Mouse (Mus musculus) limb, embryonic 14.5 days (tissue): Measurements from ENCODE around the gene Cables2. TPM values are rescaled to one million over a fixed set of nuclear protein-coding genes. Genes with fewer than 3 reads are reported as not detected.

ENCODE experiments used
- ATAC-seq: fragments of 200-750 bp; cut with Nextera tagmentation; 2 replicates; pipeline ENCODE4 v1.8.0; 2017; ENCODE audit warnings: low read depth, moderate number of reproducible peaks, moderate TSS enrichment; ENCODE audit not compliant: low FRiP score
- DNase-seq: peaks from one replicate; pipeline ENCODE4 v3.0.0-alpha.2; 2015; ENCODE audit warnings: low spot score
- H3K27ac ChIP-seq: fragments of 300-500 bp; sonication (generic); replicated peaks from 2 replicates; pipeline ENCODE4 v1.5.1; 2014; ENCODE audit warnings: low read depth, mild to moderate bottlenecking, low read length, moderate library complexity, mixed read lengths
- H3K27me3 ChIP-seq: fragments of 300-500 bp; sonication (generic); 2 replicates; pipeline ENCODE4 v1.6.1; 2014; ENCODE audit warnings: low read length, mixed read lengths; ENCODE audit not compliant: control insufficient read depth, insufficient read depth
- H3K36me3 ChIP-seq: fragments of 300-500 bp; sonication (generic); 2 replicates; pipeline ENCODE4 v1.6.1; 2014; ENCODE audit warnings: mild to moderate bottlenecking, low read length, moderate library complexity, mixed read lengths; ENCODE audit not compliant: control insufficient read depth, insufficient read depth
- H3K4me1 ChIP-seq: fragments of 300-500 bp; sonication (generic); 2 replicates; pipeline ENCODE4 v1.6.1; 2014; ENCODE audit warnings: antibody characterized with exemption, low read length, mixed read lengths; ENCODE audit not compliant: control insufficient read depth, insufficient read depth
- H3K4me2 ChIP-seq: fragments of 300-500 bp; sonication (generic); replicated peaks from 2 replicates; pipeline ENCODE4 v1.6.1; 2014; ENCODE audit warnings: low read depth, mild to moderate bottlenecking, low read length, moderate library complexity; ENCODE audit not compliant: severe bottlenecking
- H3K4me3 ChIP-seq: fragments of 300-500 bp; sonication (generic); replicated peaks from 2 replicates; pipeline ENCODE4 v1.5.1; 2014; ENCODE audit warnings: low read length
- H3K9ac ChIP-seq: fragments of 300-500 bp; sonication (generic); 2 replicates; pipeline ENCODE4 v1.6.1; 2014; ENCODE audit warnings: mild to moderate bottlenecking, low read depth, low read length, moderate library complexity; ENCODE audit not compliant: severe bottlenecking
- H3K9me3 ChIP-seq: fragments of 300-500 bp; sonication (generic); 2 replicates; pipeline ENCODE4 v1.6.1; 2016; ENCODE audit warnings: low read length; ENCODE audit not compliant: control insufficient read depth
- POLR2A ChIP-seq: fragments of 200-500 bp; IDR thresholded peaks from 2 replicates; pipeline ENCODE4 v1.8.0; 2012; ENCODE audit warnings: inconsistent platforms, mild to moderate bottlenecking, moderate library complexity, borderline replicate concordance; ENCODE audit not compliant: insufficient read depth, insufficient read length; ENCODE audit errors: extremely low read depth
- WGBS: fragments of 180-500 bp; shearing (Covaris S2); extraction: QIAGEN DNeasy Blood & Tissue Kit; methylation state at CpG from one replicate; pipeline ENCODE4 v1.1.7; 2014; 5-methylcytosine and 5-hydroxymethylcytosine counted together
- polyA plus RNA-seq, 2 experiments: library from polyadenylated mRNA; depleted of rRNA in 1 of 2; stranded (reverse) in 1 of 2; unstranded in 1 of 2; fragments of >200 nt; fragmentation: Nextera tagmentation in 1 of 2; extraction: Ambion mirVana in 1 of 2; gene quantifications; 2 replicates each; pipeline versions ENCODE4 v1.2.1 to v1.2.3; 2012 to 2014

Gene Cables2
- polyA plus RNA-seq, 2 experiments, result 22.5 to 37.7 TPM

DNA sequence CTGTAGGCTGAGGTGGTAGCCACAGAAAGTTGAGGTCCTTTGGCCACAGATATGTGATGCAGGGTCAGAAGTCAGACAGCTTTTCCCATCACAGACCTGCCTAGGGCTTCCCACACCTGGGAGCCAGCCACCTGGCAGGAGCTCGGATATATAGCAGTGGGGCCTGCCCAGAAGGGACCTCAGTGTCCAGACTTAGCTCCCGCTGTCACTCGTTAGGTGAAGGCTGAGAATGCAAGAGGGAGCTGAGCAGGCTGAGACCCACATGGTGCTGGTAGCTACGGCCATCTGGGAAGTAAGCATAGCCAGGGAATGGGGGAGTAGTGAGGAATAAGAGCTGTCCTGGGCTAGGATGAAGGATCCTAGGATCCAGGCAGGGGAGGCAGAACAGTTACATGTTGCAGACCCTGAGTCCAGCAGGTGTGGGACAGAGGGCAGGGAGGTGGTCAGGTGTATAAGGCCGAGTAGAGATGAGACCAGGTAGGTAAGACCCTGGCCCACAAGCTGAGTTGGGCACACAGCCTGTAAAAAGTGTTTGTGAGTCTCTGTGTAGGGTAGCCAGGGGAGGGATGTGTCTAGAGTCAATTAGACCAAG is 1.4 kb downstream of the Cables2 start:
- no peak overlapping the region for H3K27ac ChIP-seq
- peak overlapping the region; percentile 91; the same call in 1 of the 2 replicates for H3K9ac ChIP-seq
- H3K4me1 ChIP-seq, result peaks cover 14% of the 10 kb centered on the region; the same call in 1 of the 2 replicates
- DNase-seq, result no peak
- peak overlapping the region; percentile 83 for H3K4me3 ChIP-seq
- WGBS, result 56% methylated on average over 5 of the region's 5 CpGs
- ATAC-seq, result no peak
- no peak for TF ChIP-seq POLR2A
- peak overlapping the region; percentile 93 for H3K4me2 ChIP-seq
- peaks cover 35% of the 10 kb centered on the region for H3K36me3 ChIP-seq
- no peaks in the 10 kb centered on the region for H3K27me3 ChIP-seq
- no peaks in the 10 kb centered on the region for H3K9me3 ChIP-seq

DNA sequence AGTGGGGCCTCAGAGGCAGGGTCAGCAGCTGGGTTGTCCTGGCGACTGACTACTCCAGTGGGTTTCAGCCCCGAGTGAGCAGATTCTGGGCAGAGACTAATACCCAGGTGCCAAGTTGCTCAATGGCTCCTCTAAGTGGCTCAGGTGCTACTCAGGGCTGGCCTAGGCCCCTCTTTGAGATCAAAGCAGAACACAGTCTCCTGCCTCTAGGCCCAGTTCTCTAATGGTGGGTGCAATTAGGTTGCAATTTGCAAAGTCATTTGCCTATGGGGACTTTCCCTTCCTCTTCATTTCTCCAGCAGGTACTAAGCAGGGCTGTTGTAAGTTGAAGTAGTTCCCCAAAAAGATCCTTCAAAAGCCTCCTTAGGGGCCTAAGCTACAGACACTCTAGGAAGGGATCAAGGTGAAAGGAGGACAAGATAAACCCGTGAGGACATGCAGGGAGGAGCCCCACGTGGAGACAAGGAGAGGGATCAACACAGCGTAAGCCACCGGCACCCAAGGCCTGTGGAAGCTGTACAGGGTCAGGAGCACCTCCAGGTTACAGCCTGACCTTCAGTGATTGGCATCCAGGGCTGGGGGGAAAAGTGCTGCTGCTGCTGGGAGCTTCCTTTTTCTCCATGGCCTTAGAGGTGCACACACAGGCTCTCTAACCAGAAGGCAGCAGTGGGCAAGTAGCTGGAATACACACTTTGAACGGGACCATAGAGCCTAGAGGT is 2.6 kb downstream of the Cables2 start:
- Histone ChIP-seq H3K36me3 (peaks cover 47% of the 10 kb centered on the region), H3K27ac (no peak overlapping the region), H3K4me2 (no peak overlapping the region), H3K9me3 (no peaks in the 10 kb centered on the region), H3K4me3 (no peak overlapping the region), H3K9ac (0 out of 2 replicates have a peak overlapping the region, but pooled peaks have one; percentile 28), H3K4me1 (peaks cover 14% of the 10 kb centered on the region; the same call in 1 of the 2 replicates), H3K27me3 (no peaks in the 10 kb centered on the region)
- 63% methylated on average over 7 of the region's 7 CpGs for whole genome bisulfite sequencing
- DNase-seq (no peak), ATAC-seq (no peak)
- TF ChIP-seq POLR2A, result no peak

DNA sequence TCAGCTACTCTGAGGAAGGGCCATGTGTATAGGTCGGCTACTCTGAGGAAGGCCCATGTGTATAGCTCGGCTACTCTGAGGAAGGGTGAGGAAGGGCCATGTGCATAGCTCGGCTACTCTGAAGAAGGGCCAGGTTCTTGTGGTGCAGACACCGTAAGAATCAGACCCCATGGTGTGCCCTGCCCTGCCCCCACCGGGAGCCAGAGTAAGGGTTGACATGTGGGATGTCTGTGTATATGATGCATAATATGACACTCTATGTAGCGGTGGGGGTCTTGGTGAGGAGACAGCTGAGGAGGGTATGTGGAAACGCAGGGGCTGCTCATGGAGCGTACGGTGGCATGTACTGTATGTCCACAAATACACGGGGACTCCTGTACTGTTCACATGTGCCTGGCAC is 4.0 kb downstream of the Cables2 start:
- no peak for DNase-seq
- WGBS, result 93% methylated on average over 10 of the region's 10 CpGs
- ATAC-seq, result no peak
- no peak overlapping the region for H3K4me3 ChIP-seq
- peaks cover 49% of the 10 kb centered on the region for H3K36me3 ChIP-seq
- H3K27ac ChIP-seq, result no peak overlapping the region
- no peak for TF ChIP-seq POLR2A
- H3K27me3 ChIP-seq, result no peaks in the 10 kb centered on the region
- no peak overlapping the region for H3K4me2 ChIP-seq
- peaks cover 14% of the 10 kb centered on the region; the same call in 1 of the 2 replicates for H3K4me1 ChIP-seq
- no peaks in the 10 kb centered on the region for H3K9me3 ChIP-seq
- H3K9ac ChIP-seq, result no peak overlapping the region

DNA sequence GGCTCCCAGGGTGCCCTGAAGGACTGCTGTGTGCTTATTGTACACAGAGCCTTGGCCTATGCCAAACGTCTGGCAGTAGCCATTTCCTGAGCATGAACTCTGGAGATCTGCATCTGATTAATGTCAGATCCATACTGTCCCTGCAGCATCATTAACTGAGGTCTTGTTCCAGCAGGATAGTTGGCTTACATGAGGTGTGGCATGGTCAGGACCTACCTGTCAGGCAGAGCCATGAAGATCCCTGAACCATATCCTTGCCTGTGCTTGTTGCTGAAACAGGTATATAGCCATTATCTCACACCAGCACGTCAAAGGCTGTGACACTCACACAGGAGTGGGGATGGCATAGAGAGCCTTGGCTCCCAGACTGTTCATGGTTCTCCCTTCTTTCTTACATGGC is 5.3 kb downstream of the Cables2 start:
- TF ChIP-seq POLR2A, result no peak
- H3K36me3 ChIP-seq, result peaks cover 63% of the 10 kb centered on the region
- WGBS, result 72% methylated on average over 2 of the region's 2 CpGs

DNA sequence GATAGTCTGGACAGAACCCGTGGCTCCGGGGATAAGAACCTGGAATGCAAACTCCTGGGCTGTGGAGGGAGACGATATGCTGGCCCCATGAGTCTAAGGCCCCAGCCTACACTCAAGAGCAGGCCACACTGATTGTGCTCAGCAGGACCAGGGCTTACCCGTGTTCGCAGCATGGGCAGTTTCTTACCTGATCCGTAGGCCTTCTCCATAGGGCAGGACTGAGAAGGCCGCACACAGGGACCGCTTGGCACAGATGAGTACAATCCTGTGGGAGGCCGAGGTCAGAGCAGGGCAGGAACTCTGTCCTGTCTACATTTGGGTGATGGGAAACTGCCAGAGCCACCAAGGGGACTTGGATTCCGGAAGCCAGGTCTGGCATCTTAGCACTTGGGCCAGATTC is 10.4 kb downstream of the Cables2 start:
- WGBS, result 89% methylated on average over 10 of the region's 10 CpGs

More for the DNA sequence above, 5.3 kb downstream of the Cables2 start:
- no peak overlapping the region for H3K27ac ChIP-seq
- no peaks in the 10 kb centered on the region for H3K27me3 ChIP-seq
- H3K9me3 ChIP-seq, result no peaks in the 10 kb centered on the region
- peaks cover 10% of the 10 kb centered on the region; the same call in 1 of the 2 replicates for H3K4me1 ChIP-seq
- no peak for DNase-seq
- no peak overlapping the region for H3K9ac ChIP-seq
- no peak overlapping the region for H3K4me2 ChIP-seq
- no peak overlapping the region for H3K4me3 ChIP-seq
- no peak for ATAC-seq

More for the DNA sequence above, 10.4 kb downstream of the Cables2 start:
- DNase-seq (no peak), ATAC-seq (no peak)
- Histone ChIP-seq H3K4me2 (no peak overlapping the region), H3K27me3 (no peaks in the 10 kb centered on the region), H3K4me1 (peaks cover 6% of the 10 kb centered on the region; the same call in 1 of the 2 replicates), H3K4me3 (no peak overlapping the region), H3K27ac (no peak overlapping the region), H3K9ac (no peak overlapping the region), H3K9me3 (no peaks in the 10 kb centered on the region), H3K36me3 (peaks cover 87% of the 10 kb centered on the region)
- no peak for TF ChIP-seq POLR2A
